Mouse (Mus musculus): ENCODE results near the gene Nisch. TPM values are rescaled to one million over a fixed set of nuclear protein-coding genes. Genes with fewer than 3 reads are reported as not detected.

Gene Nisch
- polyA plus RNA-seq, 1 experiment, result 160 TPM

DNA sequence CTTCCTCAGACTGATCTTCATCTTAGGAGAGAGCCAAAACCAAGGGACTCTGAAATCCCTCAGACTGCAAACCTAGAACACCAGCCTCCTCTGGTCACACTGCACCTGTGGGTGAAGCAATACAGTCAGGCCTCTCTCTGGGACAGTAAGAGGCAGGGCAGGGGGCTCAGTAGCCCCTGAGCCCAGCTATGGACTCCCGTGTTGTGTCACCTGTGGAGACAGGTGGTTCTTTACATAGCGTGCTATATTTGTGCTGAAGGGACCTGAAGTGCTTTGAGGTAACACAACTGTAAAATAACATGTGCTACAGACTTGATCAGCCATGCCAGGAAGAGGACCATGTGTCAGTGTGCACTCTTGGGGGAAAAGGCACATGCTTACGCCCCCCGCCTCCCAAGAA, 21.2 kb downstream of the Nisch start:
- H3K4me3 ChIP-seq (ENCODE audit: insufficient read depth, poor library complexity, severe bottlenecking), result no peak overlapping the region
- no peaks in the 10 kb centered on the region for H3K27me3 ChIP-seq (ENCODE audit: control insufficient read depth, insufficient read depth, insufficient read length)
- no peak overlapping the region for H3ac ChIP-seq (ENCODE audit: control insufficient read depth, insufficient read length, low read depth)
- H3K36me3 ChIP-seq (ENCODE audit: control insufficient read depth, insufficient read depth), result peaks cover 82% of the 10 kb centered on the region
- H3K79me2 ChIP-seq (ENCODE audit: control insufficient read depth, insufficient read depth), result peaks cover 96% of the 10 kb centered on the region
- no peak for TF ChIP-seq MYOD1 (IDR thresholded peaks at IDR 0.05; ENCODE audit: control insufficient read depth, insufficient read length, low read depth)
- no peak for TF ChIP-seq CEBPB (IDR thresholded peaks at IDR 0.05; ENCODE audit: low read depth)
- peaks cover 62% of the 10 kb centered on the region for H3K79me3 ChIP-seq (ENCODE audit: low read depth)

DNA sequence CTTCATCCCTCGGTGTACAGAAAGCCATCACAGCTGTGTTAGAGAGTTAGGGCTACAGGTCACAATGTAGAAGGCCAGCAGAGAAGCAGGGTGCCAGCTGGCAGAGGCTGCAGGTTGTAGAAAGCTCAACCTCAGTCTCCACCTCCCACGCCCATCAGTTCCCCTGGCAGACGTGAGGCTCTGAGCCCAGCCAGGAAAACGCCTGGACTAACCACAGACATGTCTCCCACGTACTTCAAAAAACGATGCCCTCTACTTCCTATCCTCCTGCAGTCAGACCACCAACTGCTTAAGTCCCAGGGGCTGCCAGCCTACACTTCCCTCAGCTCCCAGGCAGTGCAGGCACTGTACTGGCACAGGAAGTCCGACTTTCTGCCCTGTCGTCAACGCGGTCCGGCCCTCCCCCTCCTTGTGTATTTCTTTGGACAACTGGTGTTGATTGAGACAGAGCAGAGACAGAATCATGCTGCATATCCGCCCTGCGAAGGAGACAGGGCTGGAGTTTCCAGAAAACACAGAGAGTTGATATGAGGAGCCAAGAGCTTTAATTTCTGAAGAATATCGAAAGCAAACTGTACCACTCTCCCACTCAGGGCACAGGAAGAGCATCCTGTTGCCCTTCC, 21.7 kb downstream of the Nisch start:
- Histone ChIP-seq H3K27me3 (ENCODE audit: control insufficient read depth, insufficient read depth, insufficient read length) (no peaks in the 10 kb centered on the region), H3ac (ENCODE audit: control insufficient read depth, insufficient read length, low read depth) (no peak overlapping the region), H3K79me3 (ENCODE audit: low read depth) (peaks cover 56% of the 10 kb centered on the region), H3K79me2 (ENCODE audit: control insufficient read depth, insufficient read depth) (peaks cover 91% of the 10 kb centered on the region), H3K4me3 (ENCODE audit: insufficient read depth, poor library complexity, severe bottlenecking) (no peak overlapping the region), H3K36me3 (ENCODE audit: control insufficient read depth, insufficient read depth) (peaks cover 82% of the 10 kb centered on the region)
- TF ChIP-seq CEBPB (IDR thresholded peaks at IDR 0.05; ENCODE audit: low read depth) (no peak), MYOD1 (IDR thresholded peaks at IDR 0.05; ENCODE audit: control insufficient read depth, insufficient read length, low read depth) (no peak), FOSL1 (IDR thresholded peaks at IDR 0.05; ENCODE audit: insufficient read depth, low read length, poor library complexity, severe bottlenecking) (no peak), USF1 (IDR thresholded peaks at IDR 0.05; ENCODE audit: low read depth) (no peak), CTCF (IDR thresholded peaks at IDR 0.05; ENCODE audit: control insufficient read depth, insufficient read depth, insufficient read length) (no peak), MAX (IDR thresholded peaks at IDR 0.05) (no peak), MYOG (IDR thresholded peaks at IDR 0.05; ENCODE audit: control insufficient read depth, extremely low read depth, insufficient read length) (no peak)

DNA sequence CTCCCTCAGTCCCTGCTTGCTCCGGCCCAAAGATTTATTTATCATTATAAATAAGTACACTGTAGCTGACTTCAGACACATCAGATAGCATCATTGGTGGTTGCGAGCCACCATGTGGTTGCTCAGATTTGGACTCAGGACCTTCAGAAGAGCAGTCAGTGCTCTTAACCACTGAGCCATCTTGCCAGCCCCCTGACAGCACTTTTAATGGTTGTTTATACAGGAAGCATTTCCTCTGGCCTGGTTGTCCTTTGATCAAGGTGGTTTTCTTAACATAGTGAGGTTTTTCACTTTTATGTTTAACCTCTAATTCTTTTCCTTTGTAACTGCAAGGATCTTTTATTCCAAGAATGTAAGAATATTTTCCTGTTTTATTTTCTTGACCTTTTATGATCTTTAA, 22.3 kb downstream of the Nisch start:
- TF ChIP-seq MYOD1 (IDR thresholded peaks at IDR 0.05; ENCODE audit: control insufficient read depth, insufficient read length, low read depth), result no peak
- no peak for TF ChIP-seq FOSL1 (IDR thresholded peaks at IDR 0.05; ENCODE audit: insufficient read depth, low read length, poor library complexity, severe bottlenecking)
- no peak for TF ChIP-seq MYOG (IDR thresholded peaks at IDR 0.05; ENCODE audit: control insufficient read depth, extremely low read depth, insufficient read length)
- TF ChIP-seq USF1 (IDR thresholded peaks at IDR 0.05; ENCODE audit: low read depth), result no peak
- TF ChIP-seq CEBPB (IDR thresholded peaks at IDR 0.05; ENCODE audit: low read depth), result no peak
- no peak for TF ChIP-seq MAX (IDR thresholded peaks at IDR 0.05)
- no peak for TF ChIP-seq CTCF (IDR thresholded peaks at IDR 0.05; ENCODE audit: control insufficient read depth, insufficient read depth, insufficient read length)
- Histone ChIP-seq H3K79me3 (ENCODE audit: low read depth) (peaks cover 52% of the 10 kb centered on the region), H3K79me2 (ENCODE audit: control insufficient read depth, insufficient read depth) (peaks cover 85% of the 10 kb centered on the region), H3ac (ENCODE audit: control insufficient read depth, insufficient read length, low read depth) (no peak overlapping the region), H3K27me3 (ENCODE audit: control insufficient read depth, insufficient read depth, insufficient read length) (no peaks in the 10 kb centered on the region), H3K36me3 (ENCODE audit: control insufficient read depth, insufficient read depth) (peaks cover 82% of the 10 kb centered on the region), H3K4me3 (ENCODE audit: insufficient read depth, poor library complexity, severe bottlenecking) (no peak overlapping the region)

DNA sequence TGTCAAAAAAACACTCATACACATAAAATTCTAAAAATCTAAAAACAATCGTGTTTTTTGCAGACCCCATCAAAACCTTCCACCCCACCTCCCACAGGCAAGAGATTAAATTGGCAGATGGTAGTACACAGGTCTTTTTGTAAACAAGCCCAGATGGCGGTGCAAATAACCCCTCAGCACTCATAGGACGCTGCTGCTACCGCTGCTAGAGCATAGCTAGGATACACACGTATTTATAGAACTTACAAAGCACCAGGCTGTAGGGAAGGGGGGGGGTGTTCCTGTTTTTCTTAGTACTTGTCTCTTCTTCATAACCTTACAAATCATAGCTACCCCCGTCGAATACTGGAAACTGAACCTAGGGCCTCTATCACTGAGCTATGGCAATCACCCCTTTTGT, 23.0 kb downstream of the Nisch start:
- Histone ChIP-seq H3K79me2 (ENCODE audit: control insufficient read depth, insufficient read depth) (peaks cover 78% of the 10 kb centered on the region), H3K4me3 (ENCODE audit: insufficient read depth, poor library complexity, severe bottlenecking) (no peak overlapping the region), H3K79me3 (ENCODE audit: low read depth) (peaks cover 50% of the 10 kb centered on the region), H3K27me3 (ENCODE audit: control insufficient read depth, insufficient read depth, insufficient read length) (no peaks in the 10 kb centered on the region), H3ac (ENCODE audit: control insufficient read depth, insufficient read length, low read depth) (no peak overlapping the region), H3K36me3 (ENCODE audit: control insufficient read depth, insufficient read depth) (peaks cover 84% of the 10 kb centered on the region)
- TF ChIP-seq MAX (IDR thresholded peaks at IDR 0.05) (no peak), CTCF (IDR thresholded peaks at IDR 0.05; ENCODE audit: control insufficient read depth, insufficient read depth, insufficient read length) (no peak), MYOG (IDR thresholded peaks at IDR 0.05; ENCODE audit: control insufficient read depth, extremely low read depth, insufficient read length) (no peak), FOSL1 (IDR thresholded peaks at IDR 0.05; ENCODE audit: insufficient read depth, low read length, poor library complexity, severe bottlenecking) (no peak), USF1 (IDR thresholded peaks at IDR 0.05; ENCODE audit: low read depth) (no peak), CEBPB (IDR thresholded peaks at IDR 0.05; ENCODE audit: low read depth) (no peak), MYOD1 (IDR thresholded peaks at IDR 0.05; ENCODE audit: control insufficient read depth, insufficient read length, low read depth) (no peak)

DNA sequence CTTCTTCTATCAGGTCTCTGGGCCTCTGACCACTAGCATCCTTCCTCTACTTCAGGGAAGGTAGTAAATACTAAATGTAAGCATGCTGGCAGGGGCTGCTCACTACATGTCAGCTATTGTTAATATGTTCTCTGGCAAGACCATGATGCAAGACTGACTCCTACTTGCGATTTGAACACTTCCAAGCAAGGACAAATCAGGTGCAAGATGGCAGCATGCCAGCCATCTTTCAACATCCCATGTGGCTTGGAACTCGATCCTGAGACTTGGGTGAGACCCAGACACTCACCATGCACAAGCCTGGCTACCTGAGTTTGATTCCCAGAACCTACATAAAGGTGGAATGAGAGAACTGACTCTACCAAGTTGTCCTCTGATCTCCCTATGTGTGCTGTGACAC, 24.8 kb downstream of the Nisch start:
- H3K4me3 ChIP-seq (ENCODE audit: insufficient read depth, poor library complexity, severe bottlenecking), result no peak overlapping the region
- peaks cover 62% of the 10 kb centered on the region for H3K79me2 ChIP-seq (ENCODE audit: control insufficient read depth, insufficient read depth)
- peaks cover 45% of the 10 kb centered on the region for H3K79me3 ChIP-seq (ENCODE audit: low read depth)
- TF ChIP-seq CTCF (IDR thresholded peaks at IDR 0.05; ENCODE audit: control insufficient read depth, insufficient read depth, insufficient read length), result no peak
- TF ChIP-seq MYOG (IDR thresholded peaks at IDR 0.05; ENCODE audit: control insufficient read depth, extremely low read depth, insufficient read length), result no peak
- TF ChIP-seq CEBPB (IDR thresholded peaks at IDR 0.05; ENCODE audit: low read depth), result no peak
- no peak for TF ChIP-seq FOSL1 (IDR thresholded peaks at IDR 0.05; ENCODE audit: insufficient read depth, low read length, poor library complexity, severe bottlenecking)
- no peak for TF ChIP-seq USF1 (IDR thresholded peaks at IDR 0.05; ENCODE audit: low read depth)
- no peak for TF ChIP-seq MYOD1 (IDR thresholded peaks at IDR 0.05; ENCODE audit: control insufficient read depth, insufficient read length, low read depth)
- no peak for TF ChIP-seq MAX (IDR thresholded peaks at IDR 0.05)
- H3K36me3 ChIP-seq (ENCODE audit: control insufficient read depth, insufficient read depth), result peaks cover 92% of the 10 kb centered on the region
- H3ac ChIP-seq (ENCODE audit: control insufficient read depth, insufficient read length, low read depth), result no peak overlapping the region
- no peaks in the 10 kb centered on the region for H3K27me3 ChIP-seq (ENCODE audit: control insufficient read depth, insufficient read depth, insufficient read length)

DNA sequence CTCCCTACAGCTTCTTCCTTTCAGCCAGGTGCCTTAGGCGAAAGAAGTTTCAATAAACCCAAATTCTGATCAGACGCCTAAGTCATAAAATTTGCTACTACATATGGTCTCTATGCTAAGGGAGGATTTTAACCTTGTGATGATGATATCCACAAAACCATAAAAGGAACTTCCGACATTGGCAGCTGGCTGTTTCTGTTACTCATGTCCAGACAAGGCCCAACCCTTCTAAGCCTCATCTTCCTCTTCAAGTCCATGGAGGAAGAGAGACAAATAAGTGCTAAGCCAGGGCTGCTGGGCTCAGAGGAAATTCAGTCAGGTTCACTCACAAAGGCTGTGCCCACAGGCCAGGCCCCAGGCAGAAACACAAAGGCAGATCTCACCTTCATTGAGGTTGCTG, 27.4 kb downstream of the Nisch start:
- H3ac ChIP-seq (ENCODE audit: control insufficient read depth, insufficient read length, low read depth), result no peak overlapping the region
- H3K79me3 ChIP-seq (ENCODE audit: low read depth), result peaks cover 22% of the 10 kb centered on the region
- H3K4me3 ChIP-seq (ENCODE audit: insufficient read depth, poor library complexity, severe bottlenecking), result no peak overlapping the region
- peaks cover 92% of the 10 kb centered on the region for H3K36me3 ChIP-seq (ENCODE audit: control insufficient read depth, insufficient read depth)
- no peak for TF ChIP-seq FOSL1 (IDR thresholded peaks at IDR 0.05; ENCODE audit: insufficient read depth, low read length, poor library complexity, severe bottlenecking)
- no peak for TF ChIP-seq CEBPB (IDR thresholded peaks at IDR 0.05; ENCODE audit: low read depth)
- TF ChIP-seq MYOG (IDR thresholded peaks at IDR 0.05; ENCODE audit: control insufficient read depth, extremely low read depth, insufficient read length), result no peak
- no peak for TF ChIP-seq MYOD1 (IDR thresholded peaks at IDR 0.05; ENCODE audit: control insufficient read depth, insufficient read length, low read depth)
- no peak for TF ChIP-seq CTCF (IDR thresholded peaks at IDR 0.05; ENCODE audit: control insufficient read depth, insufficient read depth, insufficient read length)
- no peak for TF ChIP-seq USF1 (IDR thresholded peaks at IDR 0.05; ENCODE audit: low read depth)
- no peak for TF ChIP-seq MAX (IDR thresholded peaks at IDR 0.05)
- peaks cover 36% of the 10 kb centered on the region for H3K79me2 ChIP-seq (ENCODE audit: control insufficient read depth, insufficient read depth)
- H3K27me3 ChIP-seq (ENCODE audit: control insufficient read depth, insufficient read depth, insufficient read length), result no peaks in the 10 kb centered on the region
